Mouse (Mus musculus): ENCODE data around the gene Prok1.

DNA sequence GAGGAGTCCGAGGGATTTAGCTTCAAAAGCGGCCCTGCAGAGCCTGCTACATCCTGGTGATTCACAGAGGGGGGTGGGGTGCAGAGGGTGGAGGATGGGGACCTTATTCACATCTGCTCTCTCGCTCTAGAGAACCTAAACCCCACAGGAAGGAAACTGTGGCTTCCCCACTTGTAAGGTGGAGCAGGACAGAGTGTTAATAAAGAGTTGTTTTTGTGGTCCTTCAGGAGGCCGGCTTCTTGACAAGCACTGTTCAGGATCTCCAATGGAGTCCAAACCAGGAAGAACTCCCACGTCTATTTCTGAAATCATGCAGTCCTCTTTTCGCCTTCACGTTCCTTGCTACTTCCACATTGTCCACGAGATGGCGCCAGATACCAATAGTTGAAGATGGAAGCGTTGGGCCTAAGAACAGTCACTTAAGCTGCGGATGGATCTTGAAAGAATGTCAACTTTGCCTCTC, 6.1 kb downstream of the Prok1 start:
- TF ChIP-seq EP300 (IDR thresholded peaks at IDR 0.05) (no peak), CTCF (IDR thresholded peaks at IDR 0.05) (peak; percentile 98)
